Mouse (Mus musculus) C3H10T1/2 (cell line): ENCODE data around the gene Olfr51. TPM values are rescaled to one million over a fixed set of nuclear protein-coding genes. Genes with fewer than 3 reads are reported as not detected.

ENCODE experiments used
- polyA plus RNA-seq, 2 experiments: library from polyadenylated mRNA; unstranded; fragments of >200 nt; fragmentation: generic; extraction: Trizol; gene quantifications; one replicate each; pipeline ENCODE4 v1.2.1; 2012; ENCODE audit warnings: missing spikeins in 2 of 2

Gene Olfr51
- polyA plus RNA-seq: not detected

GRCm38 (mm10) chr11:51003296-51003695 is at the start of gene Olfr51:
Olfr51 (plus strand) TSS chr11:51003596.

GRCm38 (mm10) chr11:50953665-50954064 is 49.7 kb upstream of the Olfr51 start, which contains the start of gene Prop1:
Prop1 (minus strand) TSS chr11:50953765.

GRCm38 (mm10) chr11:50966230-50966629 is 37.2 kb upstream of the Olfr51 start, which contains the start of gene Olfr1378:
Olfr1378 (plus strand) TSS chr11:50966530.

GRCm38 (mm10) chr11:50981667-50982066 is 21.7 kb upstream of the Olfr51 start, which contains the start of gene Olfr1377:
Olfr1377 (plus strand) TSS chr11:50981967.

GRCm38 (mm10) chr11:51013936-51014335 is 10.5 kb downstream of the Olfr51 start, which contains the start of gene Olfr54:
Olfr54 (plus strand) TSS chr11:51014236.

GRCm38 (mm10) chr11:51047809-51048208 is 44.4 kb downstream of the Olfr51 start, which contains the start of gene Olfr1375:
Olfr1375 (plus strand) TSS chr11:51048109.

GRCm38 (mm10) chr11:51059151-51059571 is 55.8 kb downstream of the Olfr51 start, which contains the start of gene Zfp354a:
Zfp354a (plus strand) TSS chr11:51059257.

Other genes starting within 250 kb of the Olfr51 start
- gene Zfp354c, start 175.9 kb upstream of the Olfr51 start, polyA plus RNA-seq: 1 to 10 TPM in 1 of 2 experiments, under 1 TPM in 1; 0.15 to 3.1 TPM
- under 1 TPM in 1 of 2 experiments, not detected in 1; 0.01 TPM for gene Zfp879, start 162.0 kb upstream of the Olfr51 start, polyA plus RNA-seq
- not detected for gene Grm6, start 152.9 kb upstream of the Olfr51 start, polyA plus RNA-seq
- gene Zfp454, start 115.9 kb upstream of the Olfr51 start, polyA plus RNA-seq: under 1 TPM in 1 of 2 experiments, not detected in 1; 0.04 TPM
- under 1 TPM; 0.22 to 0.54 TPM for gene Zfp2, start 87.4 kb upstream of the Olfr51 start, polyA plus RNA-seq
- gene Zfp354b, start 72.0 kb upstream of the Olfr51 start, polyA plus RNA-seq: under 1 TPM in 1 of 2 experiments, not detected in 1; 0.14 TPM
- not detected for gene 4933414I15Rik, start 59.8 kb upstream of the Olfr51 start, polyA plus RNA-seq
- gene Prop1, start 49.8 kb upstream of the Olfr51 start, polyA plus RNA-seq: not detected
- not detected for gene Olfr1378, start 37.1 kb upstream of the Olfr51 start, polyA plus RNA-seq
- gene Olfr1377, start 21.6 kb upstream of the Olfr51 start, polyA plus RNA-seq: not detected
- gene Olfr54, start 10.6 kb downstream of the Olfr51 start, polyA plus RNA-seq: not detected
- not detected for gene Olfr1375, start 44.5 kb downstream of the Olfr51 start, polyA plus RNA-seq
- gene Zfp354a, start 55.7 kb downstream of the Olfr51 start, polyA plus RNA-seq: 1 to 10 TPM in 1 of 2 experiments, under 1 TPM in 1; 0.08 to 1.4 TPM
- gene Gm12569, start 216.9 kb downstream of the Olfr51 start, polyA plus RNA-seq: not detected